Mouse (Mus musculus) embryonic facial prominence, embryonic 10.5 days (tissue): ENCODE measurements around the gene Arl6ip6. TPM values are rescaled to one million over a fixed set of nuclear protein-coding genes. Genes with fewer than 3 reads are reported as not detected.

ENCODE experiments used
- DNase-seq: peaks from one replicate; pipeline ENCODE4 v3.0.0-alpha.2; 2017; ENCODE audit warnings: low spot score
- H3K27ac ChIP-seq: fragments of 300-500 bp; sonication (generic); replicated peaks from 2 replicates; pipeline ENCODE4 v1.5.1; 2016; ENCODE audit warnings: mild to moderate bottlenecking
- H3K27me3 ChIP-seq: fragments of 300-500 bp; sonication (generic); replicated peaks from 2 replicates; pipeline ENCODE4 v1.6.1; 2016; ENCODE audit warnings: low read depth, mild to moderate bottlenecking; ENCODE audit not compliant: poor library complexity, severe bottlenecking
- H3K36me3 ChIP-seq: fragments of 300-500 bp; sonication (generic); replicated peaks from 2 replicates; pipeline ENCODE4 v1.6.1; 2016; ENCODE audit warnings: mild to moderate bottlenecking, moderate library complexity
- H3K4me1 ChIP-seq: fragments of 300-500 bp; sonication (generic); 2 replicates; pipeline ENCODE4 v1.6.1; 2016
- H3K4me3 ChIP-seq: fragments of 300-500 bp; sonication (generic); 2 replicates; pipeline ENCODE4 v1.5.1; 2016; ENCODE audit warnings: mild to moderate bottlenecking, moderate library complexity
- H3K9me3 ChIP-seq: fragments of 300-500 bp; sonication (generic); 2 replicates; pipeline ENCODE4 v1.6.1; 2016; ENCODE audit warnings: mild to moderate bottlenecking
- WGBS: fragments of 180-500 bp; shearing (Covaris S2); methylation state at CpG from one replicate; pipeline ENCODE4 v1.1.7; 2016; 5-methylcytosine and 5-hydroxymethylcytosine counted together
- polyA plus RNA-seq: library from polyadenylated mRNA; unstranded; fragments of >200 nt; fragmentation: Nextera tagmentation; extraction: Ambion mirVana; gene quantifications from 2 replicates; pipeline ENCODE4 v1.2.1, GENCODE M21; 2016

Gene Arl6ip6
- polyA plus RNA-seq, 1 experiment from 2014 or later, result 66.9 TPM

- no peaks in the 10 kb centered on the region for H3K4me1 ChIP-seq
- no peak overlapping the region for H3K27ac ChIP-seq
- H3K4me3 ChIP-seq, result no peak overlapping the region
- DNase-seq, result no peak
- H3K36me3 ChIP-seq, result peaks cover 73% of the 10 kb centered on the region
- H3K9me3 ChIP-seq, result no peaks in the 10 kb centered on the region
- H3K27me3 ChIP-seq, result no peaks in the 10 kb centered on the region
Observed at GRCm38 (mm10) chr2:53206749-53207148, 15.2 kb downstream of the Arl6ip6 start.

- Histone ChIP-seq H3K36me3 (peaks cover 94% of the 10 kb centered on the region), H3K27ac (no peak overlapping the region), H3K4me1 (no peaks in the 10 kb centered on the region), H3K9me3 (no peaks in the 10 kb centered on the region), H3K27me3 (no peaks in the 10 kb centered on the region), H3K4me3 (no peak overlapping the region)
- DNase-seq, result no peak
- 97% methylated on average over 1 of the region's 1 CpGs for WGBS
Observed at GRCm38 (mm10) chr2:53213493-53213892, 22.0 kb downstream of the Arl6ip6 start.

DNA sequence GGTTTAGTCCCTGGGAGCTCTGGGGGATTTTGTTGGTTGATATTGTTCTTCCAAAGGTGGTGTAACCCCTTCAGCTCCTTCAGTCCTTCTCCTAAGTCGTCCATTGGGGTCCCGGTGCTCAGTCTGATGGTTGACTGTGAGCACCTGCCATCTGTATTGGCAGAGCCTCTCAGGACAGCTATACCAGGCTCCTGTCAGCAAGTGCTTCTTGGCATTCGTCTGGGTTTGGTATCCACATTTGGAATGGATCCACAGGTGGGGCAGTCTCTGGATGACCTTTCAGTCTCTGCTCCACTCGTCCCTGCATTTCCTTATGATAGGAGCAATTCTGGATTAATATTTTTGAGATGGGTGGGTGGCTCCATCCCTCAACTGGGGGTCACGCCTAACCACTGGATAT is 30.7 kb downstream of the Arl6ip6 start:
- Histone ChIP-seq H3K27ac (no peak overlapping the region), H3K9me3 (peaks cover 5% of the 10 kb centered on the region; the same call in 1 of the 2 replicates), H3K36me3 (peaks cover 58% of the 10 kb centered on the region), H3K4me1 (no peaks in the 10 kb centered on the region), H3K27me3 (no peaks in the 10 kb centered on the region), H3K4me3 (no peak overlapping the region)
- no peak for DNase-seq
- 92% methylated on average over 5 of the region's 5 CpGs for WGBS

DNA sequence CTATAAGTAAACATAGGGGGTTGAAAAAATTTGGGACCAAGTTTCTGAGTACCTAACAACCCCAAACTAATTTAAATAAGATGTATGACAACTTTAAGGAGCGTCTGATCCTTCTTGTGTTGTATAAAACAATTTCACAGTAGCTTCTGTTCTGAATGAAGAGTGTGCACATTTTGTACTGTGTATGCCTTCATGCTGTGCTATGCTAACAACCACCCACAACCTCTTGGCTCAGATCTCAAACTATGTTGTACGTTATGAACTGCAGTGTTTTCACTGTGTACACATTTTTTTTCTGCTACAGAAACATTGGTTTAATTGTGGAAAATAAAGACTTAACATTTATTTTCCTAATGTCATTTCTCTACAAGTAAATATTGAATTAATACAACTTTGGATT is 65.5 kb downstream of the Arl6ip6 start:
- H3K27ac ChIP-seq, result no peak overlapping the region
- no peaks in the 10 kb centered on the region for H3K9me3 ChIP-seq
- no peak overlapping the region for H3K4me3 ChIP-seq
- no peaks in the 10 kb centered on the region for H3K36me3 ChIP-seq
- 76% methylated on average over 2 of the region's 2 CpGs for WGBS
- no peaks in the 10 kb centered on the region for H3K27me3 ChIP-seq
- DNase-seq, result no peak
- no peaks in the 10 kb centered on the region for H3K4me1 ChIP-seq

Other genes starting within 250 kb of the Arl6ip6 start
- gene Prpf40a, start 442 bp upstream of the Arl6ip6 start, polyA plus RNA-seq, result 205 and 209 TPM in 2 replicates